In the genomic region with DNA sequence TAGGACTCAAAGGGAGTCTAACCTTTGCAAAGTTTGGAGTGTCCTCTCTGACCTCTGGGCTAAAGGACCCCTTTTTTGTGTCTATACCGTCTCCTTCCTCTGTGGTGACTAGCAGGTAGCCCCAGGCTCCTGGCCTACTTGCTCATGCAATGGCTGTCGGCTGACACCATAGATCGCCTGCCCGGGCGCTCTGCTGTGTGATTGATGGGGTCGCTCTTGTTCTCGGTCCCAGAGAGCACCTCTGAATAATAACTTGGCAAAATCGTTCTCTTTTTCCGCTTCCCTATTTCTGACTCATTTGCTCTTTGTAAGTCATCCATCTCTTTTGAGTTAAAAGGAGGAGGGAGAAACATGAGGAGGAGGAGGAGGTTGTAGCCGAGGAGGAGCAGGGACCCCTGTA, we compare ENCODE assay signal across 18 mouse cellular contexts. TPM values are rescaled to one million over a fixed set of nuclear protein-coding genes. Genes with fewer than 3 reads are reported as not detected.
"Had no signal": no experiment of that assay in that cellular context is flagged by ENCODE, and none has a peak within 500 bp of the region (broad histone marks: within the 10 kb centered on the region; RNA-seq: fewer than 3 reads in every experiment).

No protein-coding gene starts in this region.

- H3K9ac ChIP-seq: liver, embryonic 15.5 days; midbrain, embryonic 15.5 days; neural tube, embryonic 12.5 days; stomach, embryonic 15.5 days had no signal

- ATAC-seq: lung, postnatal 0 days; midbrain, embryonic 15.5 days had no signal

- DNase-seq: kidney, adult 8-10 months; lung, adult 2 months; lung, postnatal 36 days; retina, postnatal 1 day; thymus, postnatal 4 days had no signal

- H3K36me3 ChIP-seq: limb, embryonic 10.5 days; liver, embryonic 15.5 days; midbrain, embryonic 15.5 days; neural tube, embryonic 12.5 days; stomach, embryonic 15.5 days had no signal

- H3K27ac ChIP-seq: left cerebral cortex, adult 2 months; limb, embryonic 10.5 days; liver, embryonic 15.5 days; midbrain, embryonic 15.5 days; neural tube, embryonic 12.5 days; stomach, embryonic 15.5 days had no signal

- H3K4me2 ChIP-seq: liver, embryonic 11.5 days; liver, embryonic 15.5 days; midbrain, embryonic 15.5 days; neural tube, embryonic 12.5 days; stomach, embryonic 15.5 days had no signal

- H3K27me3 ChIP-seq: liver, embryonic 15.5 days; midbrain, embryonic 15.5 days; neural tube, embryonic 12.5 days; stomach, embryonic 15.5 days had no signal

- H3K4me3 ChIP-seq: left cerebral cortex, adult 2 months; limb, embryonic 10.5 days; liver, embryonic 15.5 days; midbrain, embryonic 15.5 days; neural tube, embryonic 12.5 days; stomach, embryonic 15.5 days had no signal

- H3K4me1 ChIP-seq: liver, embryonic 15.5 days had no signal

- H3K9me3 ChIP-seq: limb, embryonic 10.5 days; liver, embryonic 15.5 days; midbrain, embryonic 15.5 days; neural tube, embryonic 12.5 days; stomach, embryonic 15.5 days had no signal

RNA-seq across cellular contexts. Expression of gene Spesp1, which starts 42.0 kb away (rescaled TPM):
- total RNA-seq: left cerebral cortex, postnatal 14 days; megakaryocyte progenitor cell, adult 5-6 weeks had no signal
- polyA plus RNA-seq: kidney, embryonic 16.5 days; limb, embryonic 10.5 days; limb, embryonic 14.5 days; liver, embryonic 11.5 days; liver, embryonic 15.5 days; lung, adult 2 months; lung, postnatal 0 days; midbrain, embryonic 15.5 days; neural tube, embryonic 12.5 days; spleen, adult 2 months; stomach, embryonic 15.5 days had no signal
